Mouse (Mus musculus): ENCODE results near the gene Ncapg2.

DNA sequence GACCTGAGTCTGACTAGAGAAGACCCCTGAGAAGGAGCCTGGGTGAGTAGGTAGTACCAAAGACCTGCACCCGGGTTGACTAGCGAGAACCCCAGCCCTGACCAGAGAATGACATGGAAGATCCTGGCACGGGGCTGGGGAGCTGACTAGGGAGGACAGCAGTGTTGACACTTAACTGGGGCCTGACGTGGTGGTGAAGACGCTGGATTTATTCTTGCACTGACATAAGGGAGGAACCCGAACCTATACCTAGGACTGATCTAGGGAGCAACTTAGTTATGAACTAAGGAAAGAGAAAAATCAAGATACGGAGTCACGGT is 594 bp downstream of the Ncapg2 start:
- TF ChIP-seq CTCF (IDR thresholded peaks at IDR 0.05; ENCODE audit: low read depth, low read length), result no peak
- no peak for TF ChIP-seq POLR2A (IDR thresholded peaks at IDR 0.05; ENCODE audit: borderline replicate concordance, low read depth, low read length)

All from bone marrow macrophage, adult 2 months (primary cell).